Mouse (Mus musculus): ENCODE measurements around the gene Rab11fip4. TPM values are rescaled to one million over a fixed set of nuclear protein-coding genes. Genes with fewer than 3 reads are reported as not detected.

Rab11fip4 gene
- polyA plus RNA-seq, 1 experiment from 2014 or later, result 0.14 TPM

- Histone ChIP-seq H3K9me3 (ENCODE audit: control insufficient read depth, low read length) (no peaks in the 10 kb centered on the region), H3K4me1 (ENCODE audit: control insufficient read depth in 2 of 2, insufficient read depth in 2 of 2, low read length in 2 of 2) (peaks cover 31 to 35% of the 10 kb centered on the region in 2 experiments), H3K4me3 (ENCODE audit: control insufficient read depth in 1 of 2, insufficient read depth in 1 of 2, low read depth in 1 of 2, low read length in 2 of 2) (no peak overlapping the region), H3K4me2 (ENCODE audit: low read length) (no peak overlapping the region), H3K27me3 (ENCODE audit: control insufficient read depth, insufficient read depth, low read length) (no peaks in the 10 kb centered on the region), H3K9ac (ENCODE audit: low read length) (no peak overlapping the region), H3K36me3 (ENCODE audit: control insufficient read depth, insufficient read depth, low read length) (no peaks in the 10 kb centered on the region), H3K27ac (replicated peaks in 1 of 2; ENCODE audit: control insufficient read depth in 1 of 2, insufficient read depth in 1 of 2, low read depth in 2 of 2, low read length in 2 of 2) (peak overlapping the region in 1 of 2 experiments; percentile 37; a peak in 1 of 4 replicates)
- WGBS, result 73% methylated on average over 10 of the region's 10 CpGs
- no peak for ATAC-seq (ENCODE audit: insufficient number of reproducible peaks, insufficient read depth, low FRiP score, low read depth)
Observed at GRCm38 (mm10) chr11:79740740-79741512, 149.9 kb downstream of the Rab11fip4 start.

GRCm38 (mm10) chr11:79746552-79747102 lies 155.6 kb downstream of the Rab11fip4 start:
- H3K4me3 ChIP-seq (ENCODE audit: control insufficient read depth in 1 of 2, insufficient read depth in 1 of 2, low read depth in 1 of 2, low read length in 2 of 2), result no peak overlapping the region
- H3K4me1 ChIP-seq (ENCODE audit: control insufficient read depth in 2 of 2, insufficient read depth in 2 of 2, low read length in 2 of 2), result peaks cover 0 to 4% of the 10 kb centered on the region in 2 experiments; a peak in 2 of 4 replicates
- H3K9me3 ChIP-seq (ENCODE audit: control insufficient read depth, low read length), result 0 out of 2 replicates have a peak, but pooled peaks cover 2% of the 10 kb centered on the region
- H3K27me3 ChIP-seq (ENCODE audit: control insufficient read depth, insufficient read depth, low read length), result no peaks in the 10 kb centered on the region
- no peak overlapping the region for H3K9ac ChIP-seq (ENCODE audit: low read length)
- H3K36me3 ChIP-seq (ENCODE audit: control insufficient read depth, insufficient read depth, low read length), result no peaks in the 10 kb centered on the region
- H3K4me2 ChIP-seq (ENCODE audit: low read length), result no peak overlapping the region
- no peak overlapping the region for H3K27ac ChIP-seq (replicated peaks in 1 of 2; ENCODE audit: control insufficient read depth in 1 of 2, insufficient read depth in 1 of 2, low read depth in 2 of 2, low read length in 2 of 2)
- ATAC-seq (ENCODE audit: insufficient number of reproducible peaks, insufficient read depth, low FRiP score, low read depth), result no peak
- WGBS, result 83% methylated on average over 11 of the region's 11 CpGs

MicroRNAs encoded within 50 kb of the gene (microRNA counts, 519-probe panel; counts per million panel counts)
- microRNA mmu-miR-193 (322 counts per million, percentile 70 among the panel's probes with 10 or more counts), microRNA mmu-miR-365 (4,932 counts per million, percentile 80 among the panel's probes with 10 or more counts)

Small RNA genes within 50 kb of the gene (microRNA-seq; reads per million reads assigned to microRNA genes)
- gene Mir193a, result 5.0 reads per million, percentile 14 among the genes with 10 or more reads in this experiment
- 0.84 reads per million for gene Mir365-2

Other genes starting within 250 kb of the Rab11fip4 start
- 0.26 and 0.31 TPM in 2 replicates for gene Omg, start 87.1 kb upstream of the Rab11fip4 start, polyA plus RNA-seq (2014; fragmentation: Nextera tagmentation; extraction: Ambion mirVana)
- 0.32 and 0.39 TPM in 2 replicates for gene Evi2b, start 67.5 kb upstream of the Rab11fip4 start, polyA plus RNA-seq (2014; fragmentation: Nextera tagmentation; extraction: Ambion mirVana)
- gene Evi2, start 60.6 kb upstream of the Rab11fip4 start, polyA plus RNA-seq (2014; fragmentation: Nextera tagmentation; extraction: Ambion mirVana), result 1.1 TPM in 2 replicates
- 3.0 and 3.3 TPM in 2 replicates for gene Evi2a, start 60.6 kb upstream of the Rab11fip4 start, polyA plus RNA-seq (2014; fragmentation: Nextera tagmentation; extraction: Ambion mirVana)